Mouse (Mus musculus): ENCODE data around the gene Bfsp1.

DNA sequence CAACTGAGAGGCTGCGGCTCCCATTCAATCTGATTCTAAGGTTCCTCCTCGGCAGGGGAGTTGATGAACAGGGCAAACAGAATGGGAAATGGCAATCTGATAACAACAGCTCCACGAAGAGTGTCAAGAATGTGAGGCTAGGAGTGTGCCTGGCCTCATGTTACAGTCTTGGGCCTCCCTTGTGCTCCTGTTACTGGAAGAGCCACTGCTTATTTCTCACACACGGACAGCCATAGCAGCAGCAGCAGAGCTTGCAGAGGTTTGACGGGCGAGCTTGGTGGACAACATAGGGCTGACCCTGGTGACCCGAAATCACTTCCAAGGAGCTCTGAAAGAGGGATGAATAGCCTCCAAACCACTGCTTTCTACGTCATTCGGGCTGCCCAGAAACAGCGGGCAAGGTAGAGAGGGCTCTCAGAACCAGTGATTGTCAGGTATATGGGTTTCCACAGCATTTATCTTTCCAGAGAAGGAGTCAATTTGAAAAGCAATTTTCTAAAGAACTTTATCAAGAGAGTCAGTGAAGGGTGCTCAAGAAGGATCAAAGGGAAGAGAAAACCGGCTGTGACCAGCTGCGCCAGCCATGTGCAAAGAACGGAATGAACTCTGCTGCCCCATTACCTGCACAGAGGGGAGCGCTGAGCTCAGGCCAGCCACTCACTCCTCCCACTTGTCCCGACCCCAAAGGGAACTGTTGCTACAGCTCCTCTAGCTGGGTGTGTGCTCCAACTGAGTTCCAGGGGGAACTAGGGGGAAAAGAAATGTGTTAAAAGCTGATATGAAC lies 56.6 kb downstream of the Bfsp1 start:
- TF ChIP-seq CTCF (IDR thresholded peaks at IDR 0.05; ENCODE audit: borderline replicate concordance, control insufficient read depth, extremely low read depth, insufficient read depth, low read length, poor library complexity) (no peak), POLR2A (IDR thresholded peaks at IDR 0.05; ENCODE audit: control insufficient read depth, extremely low read depth, insufficient read depth, low read length, poor library complexity) (no peak)

All from thymus, adult 2 months (tissue).